Mouse (Mus musculus): ENCODE measurements around the gene Slc6a17.

Slc6a17 gene

DNA sequence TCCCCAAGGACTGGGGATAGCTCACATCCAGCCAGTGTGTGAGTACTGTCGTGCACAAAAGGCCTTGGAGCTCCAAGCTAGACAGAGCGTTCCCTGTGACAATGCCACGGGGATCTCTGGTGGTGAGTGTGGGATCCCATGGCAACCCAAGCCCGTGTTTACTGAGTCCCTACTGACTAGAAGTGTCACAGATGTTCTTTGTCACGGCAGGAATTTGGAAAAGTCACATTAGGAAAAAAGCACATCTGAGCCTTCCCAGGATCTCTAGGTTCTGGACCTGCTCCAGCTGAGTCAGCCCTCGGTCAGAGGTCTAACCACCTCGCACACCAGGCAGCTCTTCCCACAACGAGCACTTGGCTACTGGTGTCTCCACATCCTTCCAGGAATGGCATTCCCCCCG, 84.2 kb downstream of the Slc6a17 start:
- Histone ChIP-seq H3K4me1 (replicated peaks; ENCODE audit: low read depth, low read length) (peaks cover 5% of the 10 kb centered on the region), H3K27me3 (ENCODE audit: insufficient read depth, low read length) (no peaks in the 10 kb centered on the region), H3K36me3 (ENCODE audit: insufficient read depth, low read length) (no peaks in the 10 kb centered on the region), H3K4me3 (replicated peaks; ENCODE audit: low read length) (no peak overlapping the region), H3K9me3 (ENCODE audit: low read length) (no peaks in the 10 kb centered on the region)
- TF ChIP-seq CTCF (conservative IDR thresholded peaks at IDR 0.05; ENCODE audit: low read length) = no peak
- no peak for TF ChIP-seq NANOG (IDR thresholded peaks at IDR 0.05; ENCODE audit: borderline replicate concordance, low read length)
- TF ChIP-seq POU5F1 (IDR thresholded peaks at IDR 0.05; ENCODE audit: borderline replicate concordance, low read length) = no peak

DNA sequence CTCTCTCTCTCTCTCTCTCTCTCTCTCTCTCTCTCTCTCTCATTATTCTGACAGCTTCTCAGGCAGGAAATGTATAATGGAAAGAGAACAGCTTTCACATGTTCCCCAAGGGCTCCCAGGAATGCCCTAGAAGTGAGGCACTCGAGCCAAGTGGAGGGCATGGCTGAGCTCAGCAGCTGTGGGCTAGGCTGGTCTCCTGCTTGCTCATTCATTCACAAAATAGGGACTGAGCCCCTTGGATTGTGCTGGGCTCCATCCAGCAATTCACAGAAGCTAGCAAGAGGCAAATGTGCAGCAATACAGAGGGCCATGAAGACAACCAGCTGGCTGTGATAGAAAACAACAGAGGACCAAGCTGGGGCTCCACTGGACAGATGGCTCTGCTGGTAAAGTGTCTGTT, 86.5 kb downstream of the Slc6a17 start:
- Histone ChIP-seq H3K4me1 (replicated peaks; ENCODE audit: low read depth, low read length) (no peaks in the 10 kb centered on the region), H3K4me3 (replicated peaks; ENCODE audit: low read length) (no peak overlapping the region), H3K27me3 (ENCODE audit: insufficient read depth, low read length) (no peaks in the 10 kb centered on the region), H3K9me3 (ENCODE audit: low read length) (no peaks in the 10 kb centered on the region), H3K36me3 (ENCODE audit: insufficient read depth, low read length) (no peaks in the 10 kb centered on the region)
- TF ChIP-seq NANOG (IDR thresholded peaks at IDR 0.05; ENCODE audit: borderline replicate concordance, low read length) (no peak), CTCF (conservative IDR thresholded peaks at IDR 0.05; ENCODE audit: low read length) (no peak), POU5F1 (IDR thresholded peaks at IDR 0.05; ENCODE audit: borderline replicate concordance, low read length) (no peak)

DNA sequence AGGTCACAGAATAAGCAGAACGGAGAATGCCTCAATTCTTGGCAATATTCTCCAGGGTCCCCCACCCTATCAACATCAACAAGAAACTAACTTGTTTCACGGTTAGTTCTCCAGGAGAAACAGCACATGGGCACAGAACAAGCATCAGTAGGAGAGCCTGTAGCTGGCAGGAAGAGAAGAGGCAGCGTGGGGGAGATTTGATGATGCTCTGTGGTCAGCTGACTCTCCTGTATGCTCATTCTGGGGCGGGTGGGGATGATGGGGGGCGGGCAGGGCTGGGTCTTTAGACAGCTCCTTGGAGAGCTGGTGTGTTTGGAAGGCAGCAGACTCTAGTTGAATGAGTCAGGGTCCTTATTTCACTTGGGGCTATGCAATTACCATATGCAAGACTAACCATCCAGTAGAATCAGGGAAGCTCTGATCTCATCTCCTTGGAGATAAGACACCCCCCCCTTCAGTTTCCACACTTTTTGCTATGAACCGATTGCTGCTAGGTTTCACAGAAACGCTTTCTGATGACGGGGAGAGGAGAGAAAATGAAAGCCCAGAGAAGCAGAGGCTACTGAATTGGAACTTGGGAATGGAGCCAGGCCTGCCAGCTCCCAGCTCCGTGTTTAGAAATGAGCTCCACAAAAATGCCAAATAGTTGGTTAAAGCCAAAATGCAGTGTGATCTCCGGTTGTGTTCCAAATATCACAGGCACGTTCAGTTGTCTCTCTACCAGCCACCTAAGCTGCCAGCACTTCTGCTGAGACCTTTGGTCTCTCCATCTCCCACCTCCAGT, 93.4 kb downstream of the Slc6a17 start:
- no peaks in the 10 kb centered on the region for H3K36me3 ChIP-seq (ENCODE audit: insufficient read depth, low read length)
- no peaks in the 10 kb centered on the region for H3K4me1 ChIP-seq (replicated peaks; ENCODE audit: low read depth, low read length)
- no peak for TF ChIP-seq POU5F1 (IDR thresholded peaks at IDR 0.05; ENCODE audit: borderline replicate concordance, low read length)
- TF ChIP-seq NANOG (IDR thresholded peaks at IDR 0.05; ENCODE audit: borderline replicate concordance, low read length) = no peak
- no peak for TF ChIP-seq CTCF (conservative IDR thresholded peaks at IDR 0.05; ENCODE audit: low read length)
- H3K27me3 ChIP-seq (ENCODE audit: insufficient read depth, low read length) = no peaks in the 10 kb centered on the region
- H3K9me3 ChIP-seq (ENCODE audit: low read length) = no peaks in the 10 kb centered on the region
- no peak overlapping the region for H3K4me3 ChIP-seq (replicated peaks; ENCODE audit: low read length)

GRCm38 (mm10) chr3:107420156-107420555, 97.7 kb downstream of the Slc6a17 start:
- Histone ChIP-seq H3K9me3 (ENCODE audit: low read length) (no peaks in the 10 kb centered on the region), H3K4me3 (replicated peaks; ENCODE audit: low read length) (no peak overlapping the region), H3K36me3 (ENCODE audit: insufficient read depth, low read length) (no peaks in the 10 kb centered on the region), H3K27me3 (ENCODE audit: insufficient read depth, low read length) (peaks cover 5% of the 10 kb centered on the region; the same call in 1 of the 2 replicates), H3K4me1 (replicated peaks; ENCODE audit: low read depth, low read length) (no peaks in the 10 kb centered on the region)
- TF ChIP-seq CTCF (conservative IDR thresholded peaks at IDR 0.05; ENCODE audit: low read length) (no peak), NANOG (IDR thresholded peaks at IDR 0.05; ENCODE audit: borderline replicate concordance, low read length) (no peak), POU5F1 (IDR thresholded peaks at IDR 0.05; ENCODE audit: borderline replicate concordance, low read length) (no peak)
